Mouse (Mus musculus): Measurements from ENCODE around the gene Mdh2. TPM values are rescaled to one million over a fixed set of nuclear protein-coding genes. Genes with fewer than 3 reads are reported as not detected.

Mdh2 gene
- polyA plus RNA-seq, 1 experiment from 2014 or later = 479 TPM

Small RNA genes within 50 kb of the gene (microRNA-seq; reads per million reads assigned to microRNA genes)
- not detected for gene Gm23268
- gene Mir7034 = not detected

Other genes starting within 250 kb of the Mdh2 start
- gene Hip1, start 233.4 kb upstream of the Mdh2 start, polyA plus RNA-seq (2015; fragmentation: Nextera tagmentation; extraction: Ambion mirVana) = 34.6 and 37.9 TPM in 2 replicates
- gene Ccl26, start 214.9 kb upstream of the Mdh2 start, polyA plus RNA-seq (2015; fragmentation: Nextera tagmentation; extraction: Ambion mirVana) = not detected in 2 replicates
- 1.6 and 1.7 TPM in 2 replicates for gene Ccl24, start 205.4 kb upstream of the Mdh2 start, polyA plus RNA-seq (2015; fragmentation: Nextera tagmentation; extraction: Ambion mirVana)
- 39.5 and 46.9 TPM in 2 replicates for gene Rhbdd2, start 145.9 kb upstream of the Mdh2 start, polyA plus RNA-seq (2015; fragmentation: Nextera tagmentation; extraction: Ambion mirVana)
- gene Por, start 108.4 kb upstream of the Mdh2 start, polyA plus RNA-seq (2015; fragmentation: Nextera tagmentation; extraction: Ambion mirVana) = 75.0 and 76.5 TPM in 2 replicates
- gene Tmem120a, start 34.0 kb upstream of the Mdh2 start, polyA plus RNA-seq (2015; fragmentation: Nextera tagmentation; extraction: Ambion mirVana) = 39.4 and 46.8 TPM in 2 replicates
- 0.31 TPM in 1 of 2 replicates, not detected in the other for gene Styxl1, start 95 bp upstream of the Mdh2 start, polyA plus RNA-seq (2015; fragmentation: Nextera tagmentation; extraction: Ambion mirVana)
- gene Srrm3, start 28.4 kb downstream of the Mdh2 start, polyA plus RNA-seq (2015; fragmentation: Nextera tagmentation; extraction: Ambion mirVana) = 1.1 and 1.5 TPM in 2 replicates
- gene Hspb1, start 109.4 kb downstream of the Mdh2 start, polyA plus RNA-seq (2015; fragmentation: Nextera tagmentation; extraction: Ambion mirVana) = 107 and 149 TPM in 2 replicates
- gene Ywhag, start 156.1 kb downstream of the Mdh2 start, polyA plus RNA-seq (2015; fragmentation: Nextera tagmentation; extraction: Ambion mirVana) = 164 and 178 TPM in 2 replicates
- 3.9 TPM in 2 replicates for gene Ssc4d, start 196.1 kb downstream of the Mdh2 start, polyA plus RNA-seq (2015; fragmentation: Nextera tagmentation; extraction: Ambion mirVana)
- gene Zp3, start 201.6 kb downstream of the Mdh2 start, polyA plus RNA-seq (2015; fragmentation: Nextera tagmentation; extraction: Ambion mirVana) = not detected in 2 replicates
- gene Dtx2, start 216.3 kb downstream of the Mdh2 start, polyA plus RNA-seq (2015; fragmentation: Nextera tagmentation; extraction: Ambion mirVana) = 31.0 and 34.8 TPM in 2 replicates